Mouse (Mus musculus): ENCODE measurements at regions not wholly inside any gene's neighbourhood (a gene's known extent, or its start where the extent isn't known, plus 50 kb on each side); places are given as distances from the start of the nearest gene placed in this dataset.
A peak's percentile ranks its signal among the peaks of the same experiment; 100 is the strongest.

DNA sequence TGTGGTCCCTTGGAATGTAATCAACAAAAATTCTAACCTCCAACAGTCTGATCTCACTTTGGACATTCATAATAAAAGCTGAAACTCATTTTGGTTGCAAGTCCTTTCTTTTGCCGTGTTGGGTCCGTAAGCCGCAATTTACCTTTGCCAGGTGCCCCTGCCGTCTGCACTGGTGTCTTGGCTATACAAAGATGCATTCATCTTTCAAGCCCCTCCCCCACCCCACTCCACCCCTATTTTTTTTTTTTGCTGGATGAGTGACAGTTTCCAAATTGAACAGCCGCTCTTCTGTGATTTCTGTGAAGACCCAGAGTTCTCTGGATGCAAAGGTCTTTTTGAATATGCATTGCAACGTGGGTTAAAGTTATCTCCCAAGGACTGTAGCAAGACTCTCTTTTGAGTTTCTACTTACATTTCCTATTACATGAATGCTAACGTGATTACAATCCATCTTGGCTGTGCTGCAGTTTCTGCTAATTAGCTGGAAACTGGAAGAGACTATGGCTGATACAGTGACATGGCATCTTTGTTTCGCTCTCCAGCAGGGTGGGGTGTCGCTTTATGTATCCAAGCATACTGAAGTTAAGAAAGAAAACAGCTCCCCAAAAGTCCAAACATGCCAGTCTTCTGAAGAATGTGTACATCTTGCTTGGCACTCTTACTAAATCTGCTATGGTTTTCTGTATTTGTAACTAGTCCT is 67.4 kb upstream of the Tiam2 start:
- no peak overlapping the region for H3K4me3 ChIP-seq (ENCODE audit: low read depth, low read length)
- H3K9ac ChIP-seq (ENCODE audit: low read depth, poor library complexity, severe bottlenecking), result no peak overlapping the region
- TF ChIP-seq POLR2A (IDR thresholded peaks at IDR 0.05; ENCODE audit: insufficient read depth, low read length) (no peak), EP300 (IDR thresholded peaks at IDR 0.05; ENCODE audit: insufficient read depth, low read depth, low read length) (no peak), CTCF (IDR thresholded peaks at IDR 0.05; ENCODE audit: low read depth, low read length) (no peak)
- no peak overlapping the region for H3K27ac ChIP-seq (ENCODE audit: insufficient read depth, low read length)
- no peaks in the 10 kb centered on the region; the same call in 1 of the 2 replicates for H3K36me3 ChIP-seq (ENCODE audit: control insufficient read depth, insufficient read depth, low read length, poor library complexity, severe bottlenecking)
- H3K9me3 ChIP-seq (replicated peaks; ENCODE audit: control insufficient read depth, insufficient read depth, low read length, poor library complexity, severe bottlenecking), result no peaks in the 10 kb centered on the region
- no peaks in the 10 kb centered on the region for H3K27me3 ChIP-seq (ENCODE audit: control insufficient read depth, insufficient read depth, low read length, poor library complexity, severe bottlenecking)
- no peaks in the 10 kb centered on the region for H3K4me1 ChIP-seq (ENCODE audit: control insufficient read depth, insufficient read depth, low read length)

DNA sequence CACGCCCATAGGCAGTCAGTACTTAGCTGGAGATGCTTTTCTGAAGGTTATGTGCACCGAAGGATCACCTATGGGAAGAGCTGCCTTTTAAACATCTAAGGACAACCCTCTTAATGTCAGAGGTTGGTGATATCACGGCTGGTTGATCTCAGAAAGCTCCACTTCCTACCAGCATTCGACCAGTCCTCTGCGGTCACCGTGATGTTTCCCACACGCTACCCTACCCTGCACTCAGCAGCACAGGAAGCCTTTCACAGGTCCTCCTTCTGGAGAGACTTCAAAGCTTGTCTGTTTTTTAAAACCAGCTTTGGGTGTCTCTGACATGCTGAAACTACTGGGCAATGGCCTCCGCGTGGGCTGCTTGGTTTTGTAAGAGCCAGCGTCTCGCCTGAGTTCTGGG is 65.6 kb upstream of the Tiam2 start:
- TF ChIP-seq CTCF (IDR thresholded peaks at IDR 0.05; ENCODE audit: low read depth, low read length), result no peak
- no peaks in the 10 kb centered on the region; the same call in 1 of the 2 replicates for H3K36me3 ChIP-seq (ENCODE audit: control insufficient read depth, insufficient read depth, low read length, poor library complexity, severe bottlenecking)
- no peaks in the 10 kb centered on the region for H3K4me1 ChIP-seq (ENCODE audit: control insufficient read depth, insufficient read depth, low read length)
- no peak overlapping the region for H3K4me3 ChIP-seq (ENCODE audit: low read depth, low read length)
- H3K9me3 ChIP-seq (replicated peaks; ENCODE audit: control insufficient read depth, insufficient read depth, low read length, poor library complexity, severe bottlenecking), result no peaks in the 10 kb centered on the region
- no peak overlapping the region for H3K9ac ChIP-seq (ENCODE audit: low read depth, poor library complexity, severe bottlenecking)
- no peaks in the 10 kb centered on the region for H3K27me3 ChIP-seq (ENCODE audit: control insufficient read depth, insufficient read depth, low read length, poor library complexity, severe bottlenecking)
- no peak overlapping the region for H3K27ac ChIP-seq (ENCODE audit: insufficient read depth, low read length)

- TF ChIP-seq EP300 (IDR thresholded peaks at IDR 0.05; ENCODE audit: insufficient read depth, low read depth, low read length) (no peak), CTCF (IDR thresholded peaks at IDR 0.05; ENCODE audit: low read depth, low read length) (peak; percentile 61)
- Histone ChIP-seq H3K4me3 (ENCODE audit: low read depth, low read length) (no peak overlapping the region), H3K27ac (ENCODE audit: insufficient read depth, low read length) (no peak overlapping the region), H3K27me3 (ENCODE audit: control insufficient read depth, insufficient read depth, low read length, poor library complexity, severe bottlenecking) (no peaks in the 10 kb centered on the region), H3K4me1 (ENCODE audit: control insufficient read depth, insufficient read depth, low read length) (no peaks in the 10 kb centered on the region), H3K9me3 (replicated peaks; ENCODE audit: control insufficient read depth, insufficient read depth, low read length, poor library complexity, severe bottlenecking) (no peaks in the 10 kb centered on the region), H3K9ac (ENCODE audit: low read depth, poor library complexity, severe bottlenecking) (no peak overlapping the region), H3K36me3 (ENCODE audit: control insufficient read depth, insufficient read depth, low read length, poor library complexity, severe bottlenecking) (no peaks in the 10 kb centered on the region)
Observed at GRCm38 (mm10) chr17:3273108-3274091, 53.0 kb upstream of the Tiam2 start.

GRCm38 (mm10) chr17:3274449-3275285 is 51.7 kb upstream of the Tiam2 start:
- Histone ChIP-seq H3K9ac (ENCODE audit: low read depth, poor library complexity, severe bottlenecking) (no peak overlapping the region), H3K4me3 (ENCODE audit: low read depth, low read length) (no peak overlapping the region), H3K27ac (ENCODE audit: insufficient read depth, low read length) (no peak overlapping the region), H3K27me3 (ENCODE audit: control insufficient read depth, insufficient read depth, low read length, poor library complexity, severe bottlenecking) (no peaks in the 10 kb centered on the region), H3K9me3 (replicated peaks; ENCODE audit: control insufficient read depth, insufficient read depth, low read length, poor library complexity, severe bottlenecking) (no peaks in the 10 kb centered on the region), H3K4me1 (ENCODE audit: control insufficient read depth, insufficient read depth, low read length) (no peaks in the 10 kb centered on the region), H3K36me3 (ENCODE audit: control insufficient read depth, insufficient read depth, low read length, poor library complexity, severe bottlenecking) (no peaks in the 10 kb centered on the region)
- TF ChIP-seq EP300 (IDR thresholded peaks at IDR 0.05; ENCODE audit: insufficient read depth, low read depth, low read length) (no peak), CTCF (IDR thresholded peaks at IDR 0.05; ENCODE audit: low read depth, low read length) (no peak), POLR2A (IDR thresholded peaks at IDR 0.05; ENCODE audit: insufficient read depth, low read length) (no peak)
